Mouse (Mus musculus): ENCODE results near the gene Gng2.

GRCm38 (mm10) chr14:19995943-19996342 is 18.5 kb upstream of the Gng2 start:
- TF ChIP-seq CTCF (IDR thresholded peaks at IDR 0.05; ENCODE audit: insufficient read depth, low read length) (no peak), POLR2A (IDR thresholded peaks at IDR 0.05; ENCODE audit: borderline replicate concordance, extremely low read depth, low read depth, low read length) (no peak)
